ENCODE assay signal across 24 mouse cellular contexts in the genomic region with DNA sequence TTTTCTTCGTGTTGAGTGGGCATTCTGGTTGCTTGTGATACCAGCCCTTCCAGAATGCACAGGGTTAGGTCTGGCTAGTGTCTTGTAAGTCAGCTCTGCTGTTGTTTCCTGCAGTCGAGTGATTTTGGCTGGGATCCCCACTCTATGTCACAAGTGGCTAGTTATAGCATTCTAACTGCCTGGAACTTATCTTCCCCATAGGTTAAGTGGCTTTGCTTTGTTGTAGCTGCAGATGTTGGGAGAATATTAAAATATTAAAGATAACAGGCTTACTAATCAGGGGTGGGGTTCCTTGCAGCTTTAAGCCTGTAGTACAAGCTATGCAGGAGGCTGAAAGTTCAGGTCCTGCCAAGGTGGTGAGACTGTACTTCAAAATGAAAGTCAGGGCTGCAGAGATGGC. TPM values are rescaled to one million over a fixed set of nuclear protein-coding genes. Genes with fewer than 3 reads are reported as not detected.
DNase-seq lines count a peak whose midpoint lies in the region; ATAC-seq and TF ChIP-seq lines count a peak whose summit lies in the region.
"Had no signal": no experiment of that assay in that cellular context is flagged by ENCODE, and none has a peak within 500 bp of the region (broad histone marks: within the 10 kb centered on the region; RNA-seq: fewer than 3 reads in every experiment).

No protein-coding gene starts in this region.

- TF ChIP-seq POLR2A in MEL (IDR thresholded peaks at IDR 0.05; ENCODE audit: control insufficient read depth in 1 of 2, insufficient read depth in 1 of 2, low read depth in 1 of 2, low read length in 2 of 2, poor library complexity in 1 of 2) = no peak

- H3K9me3 ChIP-seq in heart, embryonic 14.5 days (ENCODE audit: control insufficient read depth, low read length) = no peaks in the 10 kb centered on the region
- no peaks in the 10 kb centered on the region for H3K9me3 ChIP-seq in MEL (replicated peaks; ENCODE audit: insufficient read depth, low read length)
- H3K9me3 ChIP-seq in liver, postnatal 0 days (ENCODE audit: low read length) = no peaks in the 10 kb centered on the region
- H3K9me3 ChIP-seq in intestine, postnatal 0 days (ENCODE audit: control insufficient read depth) = no peaks in the 10 kb centered on the region
- H3K9me3 ChIP-seq: hindbrain, embryonic 15.5 days; intestine, embryonic 15.5 days; kidney, embryonic 15.5 days had no signal

- no peak for DNase-seq in heart, adult 9 months (ENCODE audit: low spot score in 2 of 2)
- peak; percentile 61 for DNase-seq in MEL (ENCODE audit: low read depth, low spot score)
- DNase-seq in liver, postnatal 0 days = no peak
- DNase-seq: adrenal gland, adult 8-10 months; cerebellum, adult 9-11 months; embryo, embryonic 11 days; forebrain, postnatal 0 days; kidney, postnatal 4 days; layer of hippocampus, adult 9-11 months; left cerebral cortex, postnatal 4 days; lung, adult 2 months; lung, postnatal 4 days; retina, postnatal 1 day; thymus, adult 2 months had no signal

- H3K9ac ChIP-seq in heart, embryonic 14.5 days (ENCODE audit: low read length) = no peak overlapping the region; the same call in 1 of the 2 replicates
- H3K9ac ChIP-seq in MEL (ENCODE audit: control insufficient read depth, low read depth, low read length, poor library complexity, severe bottlenecking) = no peak overlapping the region
- H3K9ac ChIP-seq in liver, postnatal 0 days (replicated peaks) = no peak overlapping the region
- no peak overlapping the region for H3K9ac ChIP-seq in intestine, postnatal 0 days (ENCODE audit: low read depth, low read length)
- H3K9ac ChIP-seq: forebrain, postnatal 0 days; hindbrain, embryonic 15.5 days; intestine, embryonic 15.5 days; kidney, embryonic 15.5 days had no signal

- ATAC-seq in heart, embryonic 14.5 days (ENCODE audit: insufficient number of reproducible peaks, insufficient read depth, low FRiP score, low read depth) = 0 out of 2 replicates have a peak, but pooled peaks have one; percentile 56
- 0 out of 2 replicates have a peak, but pooled peaks have one; percentile 24 for ATAC-seq in erythroblast, adult 5-6 weeks (replicated peaks; ENCODE audit: low FRiP score, poor library complexity, severe bottlenecking)
- ATAC-seq in liver, postnatal 0 days = peak; percentile 57
- ATAC-seq in intestine, postnatal 0 days = no peak
- ATAC-seq in granulocyte monocyte progenitor cell, adult 5-6 weeks (replicated peaks; ENCODE audit: poor library complexity, severe bottlenecking) = no peak
- ATAC-seq: forebrain, postnatal 0 days; intestine, embryonic 15.5 days; Patski had no signal

- TF ChIP-seq EP300 in MEL (IDR thresholded peaks at IDR 0.05; ENCODE audit: low read depth in 1 of 2, low read length in 2 of 2) = peak; percentile 5 to 48; a peak in 2 of 4 replicates
- peak; percentile 41; the same call in 1 of the 2 replicates for TF ChIP-seq EP300 in liver, postnatal 0 days (IDR thresholded peaks at IDR 0.05; ENCODE audit: low read depth)

- peaks cover 73% of the 10 kb centered on the region for H3K36me3 ChIP-seq in heart, embryonic 14.5 days (ENCODE audit: control insufficient read depth, insufficient read depth, low read length)
- peaks cover 13 to 29% of the 10 kb centered on the region in 2 experiments for H3K36me3 ChIP-seq in MEL (ENCODE audit: control insufficient read depth in 1 of 2, insufficient read depth in 2 of 2, low read length in 2 of 2)
- peaks cover 71% of the 10 kb centered on the region for H3K36me3 ChIP-seq in liver, postnatal 0 days (replicated peaks; ENCODE audit: insufficient read depth, low read length)
- peaks cover 67% of the 10 kb centered on the region for H3K36me3 ChIP-seq in intestine, postnatal 0 days (ENCODE audit: control insufficient read depth, insufficient read depth)

- no peak for TF ChIP-seq RAD21 in MEL (IDR thresholded peaks at IDR 0.05; ENCODE audit: low read depth, low read length)

- no peak for TF ChIP-seq CTCF in MEL (IDR thresholded peaks at IDR 0.05 in 2 of 3, conservative IDR thresholded peaks at IDR 0.05 in 1 of 3; ENCODE audit: control insufficient read depth in 1 of 3, insufficient read depth in 1 of 3, low read depth in 2 of 3, low read length in 3 of 3, poor library complexity in 1 of 3, severe bottlenecking in 1 of 3)
- no peak for TF ChIP-seq CTCF in liver, postnatal 0 days (IDR thresholded peaks at IDR 0.05; ENCODE audit: low read depth)
- TF ChIP-seq CTCF in intestine, postnatal 0 days (IDR thresholded peaks at IDR 0.05; ENCODE audit: low read depth) = no peak

- 13% methylated on average over 2 of the region's 2 CpGs for WGBS in heart, embryonic 14.5 days
- WGBS in liver, postnatal 0 days (ENCODE audit: insufficient replicate concordance) = 47% methylated on average over 2 of the region's 2 CpGs
- WGBS in intestine, postnatal 0 days = 58% methylated on average over 2 of the region's 2 CpGs

- peak overlapping the region; percentile 11; the same call in 1 of the 2 replicates for H3K4me2 ChIP-seq in heart, embryonic 14.5 days (ENCODE audit: low read length)
- no peak overlapping the region for H3K4me2 ChIP-seq in liver, postnatal 0 days (ENCODE audit: low read depth, low read length)
- H3K4me2 ChIP-seq in intestine, postnatal 0 days (replicated peaks; ENCODE audit: low read depth) = no peak overlapping the region
- H3K4me2 ChIP-seq: hindbrain, embryonic 15.5 days; intestine, embryonic 15.5 days; kidney, embryonic 15.5 days; midbrain, embryonic 11.5 days had no signal

- H3K4me1 ChIP-seq in heart, embryonic 14.5 days (ENCODE audit: control insufficient read depth in 2 of 2, insufficient read depth in 2 of 2, low read length in 2 of 2) = peaks cover 4 to 18% of the 10 kb centered on the region in 2 experiments
- peaks cover 2 to 9% of the 10 kb centered on the region in 2 experiments; a peak in 3 of 4 replicates for H3K4me1 ChIP-seq in MEL (ENCODE audit: control insufficient read depth in 1 of 2, insufficient read depth in 2 of 2, low read length in 2 of 2)
- no peaks in the 10 kb centered on the region for H3K4me1 ChIP-seq in liver, postnatal 0 days (ENCODE audit: insufficient read depth)
- no peaks in the 10 kb centered on the region for H3K4me1 ChIP-seq in intestine, postnatal 0 days (replicated peaks; ENCODE audit: control insufficient read depth, insufficient read depth, low read length)
- H3K4me1 ChIP-seq: hindbrain, embryonic 15.5 days; intestine, embryonic 15.5 days; kidney, embryonic 15.5 days had no signal

- peak overlapping the region; percentile 70 to 76 for H3K27ac ChIP-seq in heart, embryonic 14.5 days (replicated peaks in 1 of 2; ENCODE audit: control insufficient read depth in 1 of 2, insufficient read depth in 1 of 2, low read depth in 2 of 2, low read length in 2 of 2)
- 0 out of 2 replicates have a peak overlapping the region, but pooled peaks have one; percentile 20 for H3K27ac ChIP-seq in MEL (ENCODE audit: control insufficient read depth, low read depth, low read length)
- no peak overlapping the region for H3K27ac ChIP-seq in liver, postnatal 0 days (ENCODE audit: low read depth)
- no peak overlapping the region for H3K27ac ChIP-seq in intestine, postnatal 0 days (ENCODE audit: low read depth, low read length)
- H3K27ac ChIP-seq: hindbrain, embryonic 15.5 days; intestine, embryonic 15.5 days; kidney, embryonic 15.5 days; left cerebral cortex, adult 2 months had no signal

- H3K79me2 ChIP-seq in MEL (ENCODE audit: control insufficient read depth, insufficient read depth, low read length, poor library complexity) = no peaks in the 10 kb centered on the region

- no peak overlapping the region for H3K4me3 ChIP-seq in heart, embryonic 14.5 days (ENCODE audit: control insufficient read depth in 1 of 2, insufficient read depth in 1 of 2, low read depth in 1 of 2, low read length in 2 of 2)
- no peak overlapping the region for H3K4me3 ChIP-seq in MEL (ENCODE audit: control insufficient read depth in 1 of 2, insufficient read depth in 1 of 2, low read depth in 2 of 2, low read length in 2 of 2)
- no peak overlapping the region for H3K4me3 ChIP-seq in liver, postnatal 0 days (ENCODE audit: low read depth, low read length)
- no peak overlapping the region for H3K4me3 ChIP-seq in intestine, postnatal 0 days (ENCODE audit: low read depth, low read length)
- H3K4me3 ChIP-seq: hindbrain, embryonic 15.5 days; intestine, embryonic 15.5 days; kidney, embryonic 15.5 days; left cerebral cortex, adult 2 months had no signal

- H3K27me3 ChIP-seq in heart, embryonic 14.5 days (ENCODE audit: control insufficient read depth, insufficient read depth, low read length) = no peaks in the 10 kb centered on the region
- no peaks in the 10 kb centered on the region for H3K27me3 ChIP-seq in MEL (ENCODE audit: control insufficient read depth in 1 of 2, insufficient read depth in 2 of 2, low read length in 2 of 2)
- H3K27me3 ChIP-seq in liver, postnatal 0 days (ENCODE audit: insufficient read depth, low read length) = no peaks in the 10 kb centered on the region
- no peaks in the 10 kb centered on the region for H3K27me3 ChIP-seq in intestine, postnatal 0 days (replicated peaks; ENCODE audit: control insufficient read depth, insufficient read depth, low read length)
- H3K27me3 ChIP-seq: hindbrain, embryonic 15.5 days; intestine, embryonic 15.5 days; kidney, embryonic 15.5 days; Patski had no signal

TF ChIP-seq in MEL, 35 proteins besides CTCF, POLR2A, EP300 and RAD21:
- TF ChIP-seq ETS1 (IDR thresholded peaks at IDR 0.05; ENCODE audit: low read depth, low read length) = peak; percentile 34; the same call in 1 of the 2 replicates
- TF ChIP-seq RCOR1 (IDR thresholded peaks at IDR 0.05; ENCODE audit: low read depth, low read length) = peak; percentile 61; the same call in 1 of the 2 replicates
- 0 out of 2 replicates have a peak, but pooled peaks have one; percentile 35 for TF ChIP-seq TCF12 (IDR thresholded peaks at IDR 0.05; ENCODE audit: low read depth, low read length)
- peak; percentile 64 for TF ChIP-seq GATA1 (IDR thresholded peaks at IDR 0.05; ENCODE audit: low read depth, low read length)
- TF ChIP-seq CHD1 (IDR thresholded peaks at IDR 0.05; ENCODE audit: low read depth, low read length) = no peak
- no peak for TF ChIP-seq MAX (IDR thresholded peaks at IDR 0.05; ENCODE audit: low read length)

RNA-seq across cellular contexts. Expression of a gene that starts 20.5 kb away (rescaled TPM):
- polyA plus RNA-seq in heart, embryonic 14.5 days (2014; fragmentation: Nextera tagmentation; extraction: Ambion mirVana) = 1.9 and 2.0 TPM in 2 replicates
- total RNA-seq in MEL (2012; rRNA removed) = 1.7 and 2.1 TPM in 2 replicates
- polyA plus RNA-seq in MEL (2012; ENCODE audit: insufficient read depth in 1 of 2, insufficient read length in 2 of 2, low read depth in 1 of 2, low replicate concordance in 2 of 2, missing spikeins in 1 of 2) = 1 to 10 TPM in 1 of 2 experiments, not detected in 1; 5.9 TPM
- 32.1 and 41.6 TPM in 2 replicates for total RNA-seq in erythroblast, adult 5-6 weeks (2015; ENCODE audit: low replicate concordance)
- 63.2 and 70.5 TPM in 2 replicates for total RNA-seq in erythroblast, adult 5-6 weeks (2017; ENCODE audit: low replicate concordance)
- 1.5 TPM in 2 replicates for polyA plus RNA-seq in liver, postnatal 0 days (2015; fragmentation: Nextera tagmentation; extraction: Ambion mirVana)
- 3.1 and 4.1 TPM in 2 replicates for polyA plus RNA-seq in intestine, postnatal 0 days (2015; fragmentation: Nextera tagmentation; extraction: Ambion mirVana)
- 7.6 and 12.6 TPM in 2 replicates for total RNA-seq in granulocyte monocyte progenitor cell, adult 5-6 weeks (2014; fragmentation: Nextera tagmentation)
- total RNA-seq in granulocyte monocyte progenitor cell, adult 5-6 weeks (2017) = 8.8 and 9.6 TPM in 2 replicates

Comparison
In these comparisons a context has a peak if more than half of its experiments do, and no peak if none do; other contexts are left out.
1. ATAC-seq: peak in heart, embryonic 14.5 days (single experiment), erythroblast, adult 5-6 weeks (single experiment) and liver, postnatal 0 days (single experiment); none in intestine, postnatal 0 days (single experiment) and granulocyte monocyte progenitor cell, adult 5-6 weeks (single experiment).
2. H3K27ac ChIP-seq: peak in heart, embryonic 14.5 days (2 of 2) and MEL (single experiment); none in liver, postnatal 0 days (single experiment) and intestine, postnatal 0 days (single experiment).